Mouse (Mus musculus) lung, adult 2 months (tissue): ENCODE data around the gene Hist1h4k. TPM values are rescaled to one million over a fixed set of nuclear protein-coding genes. Genes with fewer than 3 reads are reported as not detected.

Experiments
- DNase-seq: peaks from one replicate; pipeline ENCODE4 v3.0.0; 2022
- H3K4me1 ChIP-seq: fragments of 200-500 bp; 2 replicates; pipeline ENCODE4 v1.6.1; 2011; ENCODE audit warnings: low read length; ENCODE audit not compliant: control insufficient read depth, insufficient read depth
- H3K4me3 ChIP-seq: fragments of 200-500 bp; replicated peaks from 2 replicates; pipeline ENCODE3; 2011; ENCODE audit warnings: low read depth, mild to moderate bottlenecking, control low read depth, low read length; ENCODE audit errors: extremely low read depth
- CTCF ChIP-seq: fragments of 200-500 bp; IDR thresholded peaks from 2 replicates; pipeline ENCODE4 v1.5.1; 2011; ENCODE audit warnings: mild to moderate bottlenecking, low read length, control low read depth; ENCODE audit not compliant: insufficient read depth
- POLR2A ChIP-seq: fragments of 200-500 bp; IDR thresholded peaks from 2 replicates; pipeline ENCODE4 v1.6.1; 2011; ENCODE audit warnings: low read depth, mild to moderate bottlenecking, control low read depth, low read length, borderline replicate concordance; ENCODE audit errors: extremely low read depth
- WGBS: fragments of 180-500 bp; shearing (Covaris S2); methylation state at CpG from one replicate; pipeline ENCODE4 v1.1.7; 2018; 5-methylcytosine and 5-hydroxymethylcytosine counted together
- polyA plus RNA-seq: library from polyadenylated mRNA; depleted of rRNA; stranded (reverse); fragments of >200 nt; gene quantifications from 2 replicates; pipeline ENCODE4 v1.2.3, GENCODE M21; 2012; rRNA removed

The Hist1h4k gene
- polyA plus RNA-seq, 1 experiment: 5.6 TPM

GRCm38 (mm10) chr13:21710031-21710711 lies 40.1 kb downstream of the Hist1h4k start:
- peak; percentile 85 for DNase-seq
- under 1% methylated on average over 32 of the region's 32 CpGs for WGBS
- peak overlapping the region; percentile 99 for H3K4me3 ChIP-seq
- no peak for TF ChIP-seq POLR2A
- peak; percentile 81 for TF ChIP-seq CTCF
- H3K4me1 ChIP-seq: peaks cover 8% of the 10 kb centered on the region

GRCm38 (mm10) chr13:21706669-21707068 lies 43.6 kb downstream of the Hist1h4k start:
- no peak for DNase-seq
- Histone ChIP-seq H3K4me3 (no peak overlapping the region), H3K4me1 (peaks cover 3% of the 10 kb centered on the region; the same call in 1 of the 2 replicates)
- WGBS: 64% methylated on average over 4 of the region's 4 CpGs
- TF ChIP-seq POLR2A: no peak
- no peak for TF ChIP-seq CTCF

Other genes starting within 250 kb of the Hist1h4k start
- 3.0 and 5.0 TPM in 2 replicates for gene Gm11273, start 249.1 kb downstream of the Hist1h4k start, polyA plus RNA-seq
- 2.5 and 4.7 TPM in 2 replicates for gene Zkscan8, start 219.4 kb downstream of the Hist1h4k start, polyA plus RNA-seq
- gene Olfr1366, start 207.7 kb downstream of the Hist1h4k start, polyA plus RNA-seq: not detected in 2 replicates
- gene Olfr1535, start 190.6 kb downstream of the Hist1h4k start, polyA plus RNA-seq: not detected in 2 replicates
- gene Olfr1364, start 168.7 kb downstream of the Hist1h4k start, polyA plus RNA-seq: not detected in 2 replicates
- gene Olfr1362, start 136.5 kb downstream of the Hist1h4k start, polyA plus RNA-seq: not detected in 2 replicates
- not detected in 2 replicates for gene Olfr11, start 108.0 kb downstream of the Hist1h4k start, polyA plus RNA-seq
- not detected in 2 replicates for gene Olfr1361, start 87.1 kb downstream of the Hist1h4k start, polyA plus RNA-seq
- gene Olfr1360, start 73.1 kb downstream of the Hist1h4k start, polyA plus RNA-seq: not detected in 2 replicates
- gene Olfr1359, start 52.4 kb downstream of the Hist1h4k start, polyA plus RNA-seq: not detected in 2 replicates
- gene Hist1h2bl, start 34.4 kb downstream of the Hist1h4k start, polyA plus RNA-seq: 0.72 and 1.6 TPM in 2 replicates
- 5.8 and 6.7 TPM in 2 replicates for gene Hist1h2ai, start 34.1 kb downstream of the Hist1h4k start, polyA plus RNA-seq
- gene Hist1h3h, start 32.8 kb downstream of the Hist1h4k start, polyA plus RNA-seq: 8.2 and 8.6 TPM in 2 replicates
- 0.70 TPM in 1 of 2 replicates, not detected in the other for gene Hist1h2bm, start 28.5 kb downstream of the Hist1h4k start, polyA plus RNA-seq
- 1.3 and 1.4 TPM in 2 replicates for gene Hist1h4j, start 15.4 kb downstream of the Hist1h4k start, polyA plus RNA-seq
- gene Hist1h2ak, start 3.3 kb upstream of the Hist1h4k start, polyA plus RNA-seq: 3.2 and 3.8 TPM in 2 replicates
- gene Hist1h2bn, start 3.6 kb upstream of the Hist1h4k start, polyA plus RNA-seq: 2.4 and 4.2 TPM in 2 replicates
- 0.41 and 0.57 TPM in 2 replicates for gene Hist1h1b, start 30.1 kb upstream of the Hist1h4k start, polyA plus RNA-seq
- gene Hist1h3i, start 32.9 kb upstream of the Hist1h4k start, polyA plus RNA-seq: 3.3 and 8.0 TPM in 2 replicates
- gene Hist1h2an, start 36.7 kb upstream of the Hist1h4k start, polyA plus RNA-seq: 1.1 and 1.4 TPM in 2 replicates
- not detected in 2 replicates for gene Hist1h2bp, start 37.0 kb upstream of the Hist1h4k start, polyA plus RNA-seq
- 4.7 and 5.0 TPM in 2 replicates for gene Hist1h2bq, start 59.7 kb upstream of the Hist1h4k start, polyA plus RNA-seq
- gene Hist1h2ao, start 60.0 kb upstream of the Hist1h4k start, polyA plus RNA-seq: not detected in 2 replicates
- gene Hist1h4m, start 61.2 kb upstream of the Hist1h4k start, polyA plus RNA-seq: 3.1 TPM in 1 of 2 replicates, not detected in the other
- 11.1 and 13.7 TPM in 2 replicates for gene Hist1h4n, start 81.7 kb upstream of the Hist1h4k start, polyA plus RNA-seq
- 59.2 and 67.3 TPM in 2 replicates for gene Hist1h2ap, start 83.0 kb upstream of the Hist1h4k start, polyA plus RNA-seq
- gene Hist1h2br, start 83.2 kb upstream of the Hist1h4k start, polyA plus RNA-seq: 3.3 and 6.1 TPM in 2 replicates
- gene Zfp184, start 194.6 kb upstream of the Hist1h4k start, polyA plus RNA-seq: 0.53 and 0.60 TPM in 2 replicates
- gene Pom121l2, start 230.7 kb upstream of the Hist1h4k start, polyA plus RNA-seq: not detected in 2 replicates